Mouse (Mus musculus) testis, postnatal 10 days (tissue): Measurements from ENCODE around the gene Atrn.

ENCODE experiments used
- DNase-seq: peaks from one replicate; pipeline ENCODE4 v3.0.0; 2021; ENCODE audit warnings: low spot score

Atrn gene

DNA sequence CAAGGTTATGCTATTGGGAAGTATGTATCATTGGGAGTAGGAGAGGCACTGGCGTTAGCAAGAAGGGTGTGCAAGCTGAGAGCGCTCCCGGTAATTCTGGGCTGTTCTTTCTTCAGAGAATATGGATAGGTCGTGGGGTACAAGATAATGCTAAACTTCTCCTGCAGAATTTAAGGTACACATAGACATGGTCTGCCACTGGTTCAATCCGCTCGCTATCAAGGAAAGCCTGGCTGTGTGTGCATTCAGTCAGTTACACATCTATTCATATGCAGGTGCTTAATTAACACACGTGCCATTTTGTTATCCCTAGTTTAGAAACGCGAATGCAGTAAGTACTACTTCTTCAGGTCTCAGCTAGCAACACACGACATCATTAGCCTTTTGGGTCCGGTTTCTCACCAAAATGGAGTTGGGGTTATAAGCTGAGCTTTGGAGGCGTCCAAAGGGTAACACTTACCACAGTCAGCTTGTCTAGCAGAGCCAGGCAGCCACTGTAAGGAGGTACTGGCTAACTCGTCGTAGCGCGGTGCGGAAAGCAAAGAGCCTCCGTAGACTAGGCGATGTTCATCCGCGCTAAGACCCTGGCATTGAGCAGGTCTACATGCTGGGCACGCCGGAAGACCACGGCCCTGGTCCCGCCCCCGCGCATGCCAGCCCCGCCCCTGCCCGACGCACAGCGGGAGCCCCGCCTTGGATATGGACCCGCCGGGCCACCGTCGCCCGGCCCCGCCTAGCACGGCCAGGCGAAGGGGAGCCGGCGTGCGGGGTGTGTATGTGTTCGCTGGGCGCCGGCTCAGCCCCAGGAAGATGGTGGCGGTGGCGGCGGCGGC lies at the start of gene Atrn, which contains the start of gene 4930402H24Rik:
Atrn (plus strand) TSS at position 745 of the 833 bp plus-strand sequence.
4930402H24Rik (minus strand) TSS at position 656 of the 833 bp plus-strand sequence.
- DNase-seq = peak; percentile 97

DNA sequence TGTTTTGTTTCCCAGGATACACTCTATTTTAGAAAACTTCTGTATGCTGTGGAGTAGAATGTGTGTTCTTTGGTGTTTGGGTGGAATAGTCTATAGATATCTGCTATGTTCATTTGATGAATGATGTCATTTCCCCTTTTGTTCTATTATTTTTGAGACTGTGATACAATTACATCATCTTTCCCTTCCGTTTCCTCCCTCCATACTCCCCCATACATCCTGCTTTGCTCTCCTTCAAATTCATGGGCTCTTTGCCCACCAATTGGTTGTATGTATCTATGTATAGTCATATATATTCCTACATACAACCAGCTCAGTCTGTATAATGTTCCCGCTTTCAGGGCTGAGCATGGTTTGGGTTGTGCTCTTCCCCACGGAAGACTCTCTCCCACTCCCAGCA lies 44.2 kb upstream of the Atrn start:
- no peak for DNase-seq

- DNase-seq = no peak
Measured at GRCm38 (mm10) chr2:130870916-130871315, 35.4 kb upstream of the Atrn start.

DNA sequence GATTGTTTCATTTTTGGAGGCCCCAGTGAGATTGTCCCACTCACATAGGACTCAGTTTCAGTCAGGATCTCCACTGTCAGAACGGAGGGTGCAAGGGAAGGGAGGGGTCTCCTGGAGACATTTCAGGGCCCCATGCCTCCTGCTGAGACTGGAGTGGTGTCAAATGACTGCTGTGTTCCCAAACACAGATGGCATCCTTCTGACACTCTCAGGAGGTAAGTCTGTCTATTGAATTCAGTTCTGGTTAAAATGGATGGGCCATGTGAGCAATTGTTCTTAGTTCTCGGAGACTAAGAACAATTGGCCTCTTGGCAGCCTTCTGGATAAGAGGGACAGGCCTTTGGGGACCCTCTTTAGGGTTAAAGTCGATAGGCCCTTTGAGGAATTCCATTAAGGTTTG lies 28.9 kb upstream of the Atrn start:
- no peak for DNase-seq

GRCm38 (mm10) chr2:130886983-130887382 lies 19.3 kb upstream of the Atrn start:
- no peak for DNase-seq

DNA sequence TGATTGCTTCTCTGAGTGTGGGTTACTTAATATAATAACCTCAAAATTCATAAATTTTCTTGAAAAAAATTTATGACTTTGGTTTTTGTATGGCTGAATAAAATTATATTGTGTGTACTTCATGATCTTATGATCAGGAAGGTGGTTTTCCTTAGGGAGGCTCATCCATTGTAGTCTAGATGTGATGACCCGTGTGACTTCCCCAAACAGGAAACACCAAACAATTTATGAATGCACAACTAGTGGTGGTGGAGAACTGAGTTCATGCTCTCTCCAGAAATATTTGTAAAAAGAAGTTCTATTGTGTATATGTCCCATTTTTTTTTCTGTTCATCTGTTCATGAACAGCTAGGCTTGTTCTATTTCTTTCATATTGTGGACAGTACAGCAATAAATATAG lies 18.8 kb upstream of the Atrn start:
- DNase-seq = no peak

DNA sequence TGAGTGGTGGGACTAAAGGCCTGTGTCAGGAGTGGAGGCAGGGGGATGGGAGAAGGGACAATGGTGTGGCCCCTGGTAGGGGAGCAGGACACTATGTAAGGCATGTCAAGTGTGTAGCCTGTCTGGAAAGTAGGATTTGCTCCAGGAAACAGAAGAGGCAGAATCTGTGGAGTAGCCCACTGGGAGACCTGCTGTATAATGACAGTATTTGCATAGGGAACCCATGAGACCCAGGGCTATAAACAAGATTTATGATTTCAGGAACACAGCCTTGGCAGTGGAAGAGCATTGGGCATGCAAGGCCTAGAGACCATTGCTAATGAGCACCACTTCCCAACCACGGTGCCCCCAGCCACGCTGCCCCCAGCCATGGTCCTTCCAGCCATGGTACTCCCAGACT lies 9.4 kb upstream of the Atrn start:
- DNase-seq = no peak

- no peak for DNase-seq
Measured at GRCm38 (mm10) chr2:130897856-130898255, 8.4 kb upstream of the Atrn start.

GRCm38 (mm10) chr2:130898783-130899182 lies 7.5 kb upstream of the Atrn start:
- DNase-seq = no peak

- DNase-seq = peak; percentile 60
Measured at GRCm38 (mm10) chr2:130906584-130907315, 455 bp downstream of the Atrn start.

GRCm38 (mm10) chr2:130911691-130912090 lies 5.4 kb downstream of the Atrn start:
- DNase-seq = no peak

GRCm38 (mm10) chr2:130914873-130915272 lies 8.6 kb downstream of the Atrn start:
- no peak for DNase-seq

GRCm38 (mm10) chr2:130916521-130917147 lies 10.3 kb downstream of the Atrn start:
- no peak for DNase-seq

- DNase-seq = no peak
Measured at GRCm38 (mm10) chr2:130917686-130918085, 11.4 kb downstream of the Atrn start.

- no peak for DNase-seq
Measured at GRCm38 (mm10) chr2:130919062-130919593, 12.8 kb downstream of the Atrn start.

GRCm38 (mm10) chr2:130924950-130925349 lies 18.7 kb downstream of the Atrn start:
- no peak for DNase-seq

- no peak for DNase-seq
Measured at GRCm38 (mm10) chr2:130928031-130928430, 21.7 kb downstream of the Atrn start.

GRCm38 (mm10) chr2:130928530-130928929 lies 22.2 kb downstream of the Atrn start:
- DNase-seq = no peak

DNA sequence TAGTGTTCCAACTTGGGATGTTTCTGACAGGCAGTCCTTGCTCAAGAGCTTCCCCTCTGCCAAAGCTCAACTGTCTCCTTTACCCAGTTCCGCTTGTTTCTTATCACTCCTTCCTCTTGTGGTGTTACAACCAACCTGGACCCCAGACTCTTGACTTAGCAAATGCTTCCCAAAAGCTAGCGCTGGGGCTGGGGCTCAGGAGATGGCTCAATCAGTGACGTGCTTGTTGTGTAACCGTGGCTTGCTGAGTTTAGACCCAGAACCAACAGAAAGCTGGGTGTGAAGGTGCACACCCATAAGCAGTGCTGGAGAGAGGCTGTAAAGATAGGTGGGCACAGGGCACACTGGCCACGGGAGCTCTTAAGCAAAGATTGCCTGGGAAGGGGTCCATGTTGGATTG lies 23.7 kb downstream of the Atrn start:
- no peak for DNase-seq

DNA sequence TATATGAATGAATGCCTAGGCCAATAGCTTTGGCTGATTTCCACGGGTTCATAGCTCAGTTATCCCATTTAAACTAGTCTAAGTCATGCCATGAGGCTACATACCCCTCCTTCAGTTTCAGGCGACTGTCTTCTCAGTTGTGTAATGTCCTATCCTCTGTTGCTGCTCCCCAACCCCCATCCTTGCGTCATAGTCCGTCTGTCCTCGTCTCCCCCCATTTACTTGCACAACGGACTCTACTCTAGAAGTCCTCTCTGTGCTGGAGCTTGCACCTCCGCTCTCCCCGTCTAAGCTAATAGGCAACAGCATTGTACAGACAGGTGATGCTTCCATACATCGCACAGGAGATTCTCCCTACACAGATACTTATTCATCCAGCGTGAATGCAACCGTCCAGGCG lies 26.6 kb downstream of the Atrn start:
- no peak for DNase-seq

DNA sequence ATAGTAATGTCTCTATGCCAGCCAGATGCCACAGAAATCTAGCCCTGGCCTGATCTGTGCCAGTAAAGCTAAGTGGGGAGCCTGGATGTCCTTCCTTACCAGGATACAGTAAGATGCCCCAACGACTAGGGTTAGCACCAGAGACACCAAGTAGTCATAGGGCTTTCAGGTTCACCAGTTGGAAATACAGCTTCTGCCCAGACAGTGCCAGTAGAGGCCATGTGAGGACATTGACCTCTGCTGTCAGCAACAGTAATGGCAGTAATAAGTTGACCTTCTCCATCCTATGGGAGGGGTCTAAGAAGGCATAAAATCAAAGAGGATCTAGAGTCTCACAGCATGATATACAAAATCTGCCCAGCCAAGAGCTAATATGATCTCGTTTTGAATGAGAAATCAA lies 43.5 kb downstream of the Atrn start:
- no peak for DNase-seq

- peak; percentile 92 for DNase-seq
Measured at GRCm38 (mm10) chr2:130950548-130950947, 44.3 kb downstream of the Atrn start.

- DNase-seq = no peak
Measured at GRCm38 (mm10) chr2:130958906-130959305, 52.6 kb downstream of the Atrn start.
